Mouse (Mus musculus) kidney, postnatal 0 days (tissue): Measurements from ENCODE around the gene Stat5a. TPM values are rescaled to one million over a fixed set of nuclear protein-coding genes. Genes with fewer than 3 reads are reported as not detected.

Experiments used
- ATAC-seq: fragments of 200-750 bp; cut with Nextera tagmentation; replicated peaks from 2 replicates; pipeline ENCODE4 v1.8.0; 2017; ENCODE audit warnings: low read depth, moderate number of reproducible peaks, moderate TSS enrichment, moderate library complexity; ENCODE audit not compliant: low FRiP score
- DNase-seq: peaks from one replicate; pipeline ENCODE4 v3.0.0-alpha.2; 2016; ENCODE audit warnings: low spot score
- H3K27ac ChIP-seq: fragments of 300-500 bp; sonication (generic); 2 replicates; pipeline ENCODE4 v1.5.1; 2014; ENCODE audit warnings: mild to moderate bottlenecking
- H3K27me3 ChIP-seq: fragments of 300-500 bp; sonication (generic); 2 replicates; pipeline ENCODE4 v1.6.1; 2014; ENCODE audit warnings: low read length, mixed read lengths; ENCODE audit not compliant: insufficient read depth
- H3K36me3 ChIP-seq: fragments of 300-500 bp; sonication (generic); 2 replicates; pipeline ENCODE4 v1.6.1; 2014; ENCODE audit warnings: low read length, mixed read lengths; ENCODE audit not compliant: insufficient read depth
- H3K4me1 ChIP-seq: fragments of 300-500 bp; sonication (generic); replicated peaks from 2 replicates; pipeline ENCODE4 v1.6.1; 2014; ENCODE audit warnings: antibody characterized with exemption, low read length, mixed read lengths; ENCODE audit not compliant: insufficient read depth
- H3K4me2 ChIP-seq: fragments of 300-500 bp; sonication (generic); 2 replicates; pipeline ENCODE4 v1.6.1; 2014; ENCODE audit warnings: mild to moderate bottlenecking, low read length, moderate library complexity, mixed read lengths
- H3K4me3 ChIP-seq: fragments of 300-500 bp; sonication (generic); replicated peaks from 2 replicates; pipeline ENCODE4 v1.5.1; 2014; ENCODE audit warnings: low read depth, low read length
- H3K9ac ChIP-seq: fragments of 300-500 bp; sonication (generic); 2 replicates; pipeline ENCODE4 v1.6.1; 2014; ENCODE audit warnings: low read depth, low read length
- H3K9me3 ChIP-seq: fragments of 300-500 bp; sonication (generic); replicated peaks from 2 replicates; pipeline ENCODE4 v1.6.1; 2016; ENCODE audit warnings: low read length, inconsistent platforms, mixed read lengths
- CTCF ChIP-seq: IDR thresholded peaks from 2 replicates; pipeline ENCODE4 v1.5.1; 2016; ENCODE audit warnings: antibody characterized with exemption, low read depth, mild to moderate bottlenecking, moderate library complexity
- WGBS: fragments of 180-500 bp; shearing (Covaris S2); extraction: QIAGEN DNeasy Blood & Tissue Kit; methylation state at CpG from one replicate; pipeline ENCODE4 v1.1.7; 2014; 5-methylcytosine and 5-hydroxymethylcytosine counted together
- polyA plus RNA-seq: library from polyadenylated mRNA; unstranded; fragments of >200 nt; fragmentation: Nextera tagmentation; extraction: Ambion mirVana; gene quantifications from 2 replicates; pipeline ENCODE4 v1.2.1, GENCODE M21; 2015

Stat5a gene
- polyA plus RNA-seq, 1 experiment from 2014 or later: 4.0 TPM

DNA sequence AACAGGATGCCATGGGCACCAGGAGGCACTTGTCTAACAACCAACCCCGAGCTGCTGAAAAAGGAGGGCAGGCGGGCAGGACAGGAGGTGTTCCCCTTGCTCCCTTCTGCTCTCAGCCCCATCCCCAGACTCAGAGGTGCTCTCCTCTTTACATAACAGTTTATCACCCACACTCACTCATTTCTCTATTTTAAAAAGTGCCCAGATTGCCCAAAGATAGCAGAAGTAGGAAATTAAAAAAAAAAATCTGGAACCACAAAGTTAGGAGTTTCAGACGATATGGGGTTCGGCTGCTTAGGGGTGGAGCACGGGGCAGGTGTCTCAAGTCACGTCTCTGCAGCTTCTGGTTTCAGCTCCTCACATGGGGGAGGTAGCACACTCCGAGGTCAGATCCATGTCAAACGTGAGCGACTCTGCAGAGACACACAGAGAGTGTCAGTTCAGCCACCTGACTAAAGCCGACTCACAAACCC, 29.2 kb downstream of the Stat5a start:
- Histone ChIP-seq H3K27me3 (no peaks in the 10 kb centered on the region), H3K4me1 (no peaks in the 10 kb centered on the region), H3K9me3 (no peaks in the 10 kb centered on the region), H3K4me2 (no peak overlapping the region), H3K4me3 (no peak overlapping the region), H3K27ac (no peak overlapping the region), H3K9ac (no peak overlapping the region), H3K36me3 (peaks cover 37% of the 10 kb centered on the region)
- 42% methylated on average over 10 of the region's 10 CpGs for WGBS
- ATAC-seq: no peak
- DNase-seq: no peak
- no peak for TF ChIP-seq CTCF

GRCm38 (mm10) chr11:100890481-100890880, 31.3 kb downstream of the Stat5a start:
- DNase-seq (no peak), ATAC-seq (no peak)
- WGBS: 86% methylated on average over 6 of the region's 6 CpGs
- no peak overlapping the region for H3K27ac ChIP-seq
- no peak overlapping the region for H3K4me2 ChIP-seq
- no peak for TF ChIP-seq CTCF
- H3K9me3 ChIP-seq: no peaks in the 10 kb centered on the region
- peaks cover 37% of the 10 kb centered on the region for H3K36me3 ChIP-seq
- no peak overlapping the region for H3K9ac ChIP-seq
- no peaks in the 10 kb centered on the region for H3K4me1 ChIP-seq
- no peaks in the 10 kb centered on the region for H3K27me3 ChIP-seq
- H3K4me3 ChIP-seq: no peak overlapping the region

GRCm38 (mm10) chr11:100891256-100892123, 32.3 kb downstream of the Stat5a start:
- DNase-seq (no peak), ATAC-seq (no peak)
- Histone ChIP-seq H3K27ac (no peak overlapping the region), H3K4me3 (no peak overlapping the region), H3K9ac (no peak overlapping the region), H3K36me3 (peaks cover 44% of the 10 kb centered on the region), H3K9me3 (no peaks in the 10 kb centered on the region), H3K4me1 (no peaks in the 10 kb centered on the region), H3K4me2 (no peak overlapping the region), H3K27me3 (no peaks in the 10 kb centered on the region)
- TF ChIP-seq CTCF: peak; percentile 18; the same call in 1 of the 2 replicates
- 59% methylated on average over 15 of the region's 15 CpGs for WGBS

GRCm38 (mm10) chr11:100892435-100892834, 33.3 kb downstream of the Stat5a start:
- WGBS: 83% methylated on average over 5 of the region's 5 CpGs
- Histone ChIP-seq H3K9me3 (no peaks in the 10 kb centered on the region), H3K4me3 (no peak overlapping the region), H3K27ac (no peak overlapping the region), H3K4me2 (no peak overlapping the region), H3K4me1 (no peaks in the 10 kb centered on the region), H3K27me3 (no peaks in the 10 kb centered on the region), H3K36me3 (peaks cover 42% of the 10 kb centered on the region), H3K9ac (no peak overlapping the region)
- no peak for DNase-seq
- no peak for TF ChIP-seq CTCF
- ATAC-seq: no peak

DNA sequence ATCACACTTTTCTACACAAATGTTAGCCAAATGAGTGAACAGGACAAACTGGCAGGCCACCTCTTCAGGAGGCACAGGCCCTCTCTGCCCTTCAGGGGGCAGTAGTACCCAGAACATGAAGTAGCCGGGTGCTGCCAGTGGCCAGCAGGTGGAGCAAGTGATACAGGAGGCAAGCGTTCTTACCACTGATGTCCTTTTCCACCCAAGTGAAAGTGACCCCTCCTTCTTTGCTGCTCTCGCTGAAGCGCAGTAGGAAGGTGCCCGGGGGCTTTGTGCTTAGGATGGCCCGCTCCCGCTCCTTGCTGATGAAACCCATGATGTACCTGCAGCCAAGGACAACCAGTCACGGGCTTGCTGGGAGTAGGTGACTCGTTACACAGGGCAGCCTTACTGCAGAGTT, 34.3 kb downstream of the Stat5a start:
- no peak overlapping the region for H3K27ac ChIP-seq
- no peaks in the 10 kb centered on the region for H3K4me1 ChIP-seq
- H3K4me2 ChIP-seq: no peak overlapping the region
- DNase-seq: peak; percentile 96
- peaks cover 44% of the 10 kb centered on the region for H3K36me3 ChIP-seq
- peak; percentile 65; the same call in 1 of the 2 replicates for ATAC-seq
- no peaks in the 10 kb centered on the region for H3K9me3 ChIP-seq
- no peak overlapping the region for H3K4me3 ChIP-seq
- H3K9ac ChIP-seq: no peak overlapping the region
- WGBS: 14% methylated on average over 9 of the region's 9 CpGs
- no peaks in the 10 kb centered on the region for H3K27me3 ChIP-seq
- TF ChIP-seq CTCF: peak; percentile 100

DNA sequence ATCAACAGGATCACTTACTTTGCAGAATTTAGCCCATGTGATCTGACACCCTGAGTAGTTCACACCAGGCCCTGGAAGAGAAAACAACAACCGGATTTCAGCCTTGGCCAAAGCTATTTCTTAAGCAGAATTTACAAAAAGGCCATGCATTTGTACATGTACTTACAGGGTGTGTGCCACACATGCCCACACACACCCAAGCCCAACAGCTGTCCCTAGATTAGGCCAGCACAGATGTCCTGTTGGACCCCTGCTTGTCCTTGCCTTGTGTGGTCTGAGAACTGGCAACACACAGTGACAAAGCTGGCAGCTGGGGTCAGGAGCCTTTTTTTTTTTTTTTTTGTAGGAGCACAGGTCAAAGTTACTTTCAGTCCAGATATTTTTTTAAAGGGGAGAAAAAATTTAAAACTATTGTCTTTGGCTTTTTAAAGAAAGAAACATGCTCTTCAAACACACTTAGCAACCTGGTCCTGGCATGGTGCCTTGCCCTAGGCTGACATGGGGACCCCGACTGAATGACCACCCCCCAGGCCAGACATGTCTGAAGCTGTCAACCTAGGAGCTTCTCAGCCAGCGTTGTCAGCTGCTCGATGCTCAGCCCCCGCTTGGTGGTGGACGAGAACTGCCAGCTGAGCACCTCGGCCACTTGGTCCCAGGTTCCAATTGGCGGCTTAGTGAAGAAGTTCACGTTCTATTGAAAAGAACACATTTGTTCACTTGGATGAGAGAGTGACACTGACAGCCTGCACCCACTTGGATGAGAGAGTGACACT, 35.2 kb downstream of the Stat5a start:
- WGBS: 75% methylated on average over 9 of the region's 9 CpGs
- H3K4me3 ChIP-seq: no peak overlapping the region
- H3K9ac ChIP-seq: no peak overlapping the region
- no peaks in the 10 kb centered on the region for H3K9me3 ChIP-seq
- no peaks in the 10 kb centered on the region for H3K4me1 ChIP-seq
- TF ChIP-seq CTCF: no peak
- H3K4me2 ChIP-seq: no peak overlapping the region
- no peak for DNase-seq
- no peaks in the 10 kb centered on the region for H3K27me3 ChIP-seq
- no peak overlapping the region for H3K27ac ChIP-seq
- H3K36me3 ChIP-seq: peaks cover 43% of the 10 kb centered on the region
- no peak for ATAC-seq
